Mouse (Mus musculus): ENCODE results near the gene Krtap28-13.

DNA sequence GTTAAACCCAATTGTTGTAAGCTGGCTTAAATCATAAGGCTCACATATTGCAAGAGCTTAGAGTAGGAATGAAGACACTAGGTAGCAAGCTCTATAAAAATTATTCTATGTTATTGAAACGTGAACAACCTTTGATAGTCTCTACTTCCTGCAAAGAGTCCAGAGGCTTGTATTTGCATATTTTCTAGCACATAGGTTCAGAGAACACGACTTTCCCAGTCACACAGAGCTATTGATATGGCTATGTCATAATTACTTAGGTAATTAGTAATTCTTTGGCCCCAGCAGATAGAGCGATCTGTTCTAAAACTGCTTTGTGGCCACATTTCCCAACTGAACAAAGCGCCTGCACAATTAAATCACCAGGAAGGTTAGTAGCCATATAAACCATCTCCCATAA lies 36.2 kb downstream of the Krtap28-13 start:
- TF ChIP-seq GATA1 (IDR thresholded peaks at IDR 0.05; ENCODE audit: borderline replicate concordance, low read length) (no peak), FLI1 (IDR thresholded peaks at IDR 0.05; ENCODE audit: low read length) (no peak)

Data from megakaryocyte, embryonic 14.5 days (primary cell).